Mouse (Mus musculus) neutrophil, adult 59 days (primary cell): Measurements from ENCODE around the gene Gnai3. TPM values are rescaled to one million over a fixed set of nuclear protein-coding genes. Genes with fewer than 3 reads are reported as not detected.

Experiments used
- total RNA-seq, 2 experiments: library from RNA; stranded (reverse); gene quantifications; 1 replicate in 1 of 2; 2 replicates in 1 of 2; pipeline ENCODE4 v1.2.4; 2023

Gene Gnai3
- 100 to 1,000 TPM; 105 to 110 TPM for total RNA-seq

DNA sequence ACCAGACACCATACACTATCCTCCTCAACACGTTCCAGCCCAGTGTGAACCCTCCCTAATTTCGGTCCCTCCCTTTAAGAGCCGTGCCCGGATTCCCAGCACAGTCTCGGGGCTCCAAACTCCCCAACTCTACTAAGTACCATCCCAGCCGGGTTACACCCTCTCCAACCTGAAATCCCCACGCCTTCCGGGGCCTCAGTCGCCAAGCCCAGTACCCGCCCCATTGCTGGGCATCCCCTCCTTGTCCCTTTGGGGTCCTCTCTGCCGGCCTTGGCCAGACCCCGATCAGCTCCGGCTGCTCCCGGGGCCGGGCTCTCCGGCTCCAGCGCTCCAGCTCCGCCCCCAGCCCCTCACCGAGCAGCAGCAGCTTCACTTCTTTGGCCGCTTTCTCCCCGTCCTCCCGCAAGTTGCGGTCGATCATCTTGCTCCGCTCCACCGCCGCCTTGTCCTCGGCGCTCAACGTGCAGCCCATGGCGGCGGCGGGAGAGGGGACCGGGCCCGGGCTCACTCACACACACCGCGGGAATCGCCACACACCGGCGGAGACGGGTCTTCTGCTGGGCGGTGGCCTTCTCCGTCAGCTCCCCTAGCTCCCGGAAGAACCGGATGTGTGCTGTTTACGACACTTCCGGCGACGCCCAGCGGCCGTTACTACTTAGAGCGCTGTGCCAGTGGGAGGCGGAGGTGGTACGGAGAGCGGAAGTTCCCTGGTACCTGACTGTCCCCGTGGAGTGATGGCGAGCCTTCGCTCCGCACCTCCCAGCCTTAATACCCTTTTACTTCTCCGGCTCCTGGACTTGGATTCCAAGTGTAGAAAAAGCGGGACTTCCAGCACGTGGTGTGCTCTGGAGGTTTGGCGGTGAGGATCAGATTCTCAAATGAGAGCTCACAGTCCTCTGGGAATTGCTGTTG lies at the start of gene Gnai3:
TSS of gene Gnai3 (minus strand) at position 613 of the 912 bp plus-strand sequence.

GRCm38 (mm10) chr3:108186098-108187047 lies 40.4 kb upstream of the Gnai3 start, which contains the start of gene Amigo1:
Gene Amigo1, plus strand, starts transcription at chr3:108186335.

DNA sequence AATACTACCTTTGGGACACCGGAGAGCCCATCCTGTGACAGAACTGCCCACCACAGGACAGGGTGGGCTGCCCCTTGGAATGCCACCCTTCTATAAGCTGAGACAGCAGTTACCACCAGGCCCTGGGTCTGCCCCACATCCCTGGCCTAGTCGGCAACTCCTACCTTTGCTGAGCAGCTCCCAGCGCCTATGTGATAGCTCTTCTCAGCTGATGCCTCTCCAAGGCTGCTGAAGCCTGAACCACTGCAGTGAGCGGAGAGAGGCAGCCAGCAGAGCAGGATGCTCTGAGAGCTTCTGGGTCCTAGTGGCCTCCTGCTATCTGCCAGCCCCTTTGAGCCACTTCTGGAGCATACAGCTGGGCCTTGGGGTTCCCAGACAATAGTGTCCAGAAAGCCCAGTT lies 8.7 kb upstream of the Gnai3 start, which contains the start of gene Gpr61:
TSS of gene Gpr61 (minus strand) at position 227 of the 400 bp plus-strand sequence.

GRCm38 (mm10) chr3:108092536-108093115 lies 53.3 kb downstream of the Gnai3 start, which contains the start of gene Gnat2:
Gene Gnat2, plus strand, starts transcription at chr3:108092789.

DNA sequence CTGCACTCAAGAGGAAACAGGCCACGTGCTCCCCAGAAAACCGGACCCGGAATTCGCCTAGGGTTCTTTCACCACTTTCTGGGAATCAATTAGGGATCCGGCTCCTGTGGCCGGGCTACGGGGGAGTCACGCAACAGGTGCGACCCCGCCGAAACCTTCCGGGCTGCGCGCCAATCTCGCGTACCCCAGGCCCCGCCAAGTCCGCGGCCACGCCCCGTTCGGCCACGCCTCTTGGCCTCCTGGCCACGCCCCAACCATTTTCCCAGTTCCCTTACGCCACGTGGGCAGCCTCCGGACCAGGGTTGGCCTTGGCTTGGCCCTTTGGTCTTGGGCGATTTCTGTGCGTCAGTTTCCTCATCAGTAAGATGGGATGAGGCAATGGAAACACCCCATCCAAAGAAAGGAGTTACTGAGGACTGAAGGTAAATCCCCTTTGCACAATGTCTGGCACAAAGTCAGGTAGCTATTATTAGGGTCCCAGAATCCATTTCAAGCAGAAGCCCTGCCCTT lies 59.4 kb downstream of the Gnai3 start, which contains the start of gene Ampd2:
TSS of gene Ampd2 (minus strand) at position 182 of the 510 bp plus-strand sequence.

Other genes with a start within 250 kb of the Gnai3 start
- 1 to 10 TPM in 1 of 2 experiments, under 1 TPM in 1; 0.64 to 1.3 TPM for gene Gstm7, start 214.3 kb downstream of the Gnai3 start, total RNA-seq
- not detected for gene Gstm6, start 202.4 kb downstream of the Gnai3 start, total RNA-seq
- gene Gstm3, start 176.9 kb downstream of the Gnai3 start, total RNA-seq, result not detected
- not detected for gene Gstm2, start 159.7 kb downstream of the Gnai3 start, total RNA-seq
- gene Gstm1, start 128.2 kb downstream of the Gnai3 start, total RNA-seq, result 100 to 1,000 TPM; 114 to 139 TPM
- gene Gstm4, start 101.3 kb downstream of the Gnai3 start, total RNA-seq, result 1 to 10 TPM; 5.0 to 5.2 TPM
- gene Ampd2, start 59.5 kb downstream of the Gnai3 start, total RNA-seq, result 10 to 100 TPM; 56.8 to 68.1 TPM
- gene Gnat2, start 53.4 kb downstream of the Gnai3 start, total RNA-seq, result under 1 TPM in 1 of 2 experiments, not detected in 1; 0.56 TPM
- under 1 TPM in 1 of 2 experiments, not detected in 1; 0.11 TPM for gene Gpr61, start 8.7 kb upstream of the Gnai3 start, total RNA-seq
- gene Amigo1, start 40.2 kb upstream of the Gnai3 start, total RNA-seq, result 1 to 10 TPM; 2.1 to 3.0 TPM
- gene Cyb561d1, start 55.1 kb upstream of the Gnai3 start, total RNA-seq, result 10 to 100 TPM; 29.1 to 31.1 TPM
- 10 to 100 TPM; 12.1 to 12.2 TPM for gene Atxn7l2, start 64.8 kb upstream of the Gnai3 start, total RNA-seq
- gene Sypl2, start 80.5 kb upstream of the Gnai3 start, total RNA-seq, result not detected
- 10 to 100 TPM; 34.4 to 34.9 TPM for gene Psma5, start 110.8 kb upstream of the Gnai3 start, total RNA-seq
- gene Sort1, start 137.9 kb upstream of the Gnai3 start, total RNA-seq, result 100 to 1,000 TPM; 154 to 156 TPM
- not detected for gene Mybphl, start 218.8 kb upstream of the Gnai3 start, total RNA-seq
- 1 to 10 TPM; 8.8 to 9.3 TPM for gene Psrc1, start 237.7 kb upstream of the Gnai3 start, total RNA-seq